Comparison of ENCODE assay signal across 8 mouse cellular contexts in genomic region chr5:8996686-8997512, GRCm38 (mm10). TPM values are rescaled to one million over a fixed set of nuclear protein-coding genes. Genes with fewer than 3 reads are reported as not detected.
DNase-seq lines count a peak whose midpoint lies in the region; ATAC-seq lines count a peak whose summit lies in the region.

Crot (minus strand) TSS chr5:8997324.

- DNase-seq in ZHBTc4 (ENCODE audit: low read depth, low spot score) = peak; percentile 97
- DNase-seq in gastrocnemius, adult 8-10 months (ENCODE audit: low spot score in 2 of 2) = peak; percentile 86 to 87
- peak; percentile 73 for DNase-seq in hindlimb bud, embryonic 11.5 days (ENCODE audit: extremely low spot score, low read depth, low spot score)
- DNase-seq in left cerebral cortex, adult 8-10 months (ENCODE audit: low spot score in 2 of 2) = peak; percentile 81 to 88
- peak; percentile 95 to 96 for DNase-seq in right cerebral cortex, postnatal 10 days (ENCODE audit: low spot score in 2 of 2)
- peak; percentile 88 for DNase-seq in urinary bladder, postnatal 25 days (ENCODE audit: low spot score)

- no peaks in the 10 kb centered on the region for H3K27me3 ChIP-seq in megakaryocyte, embryonic 14.5 days (replicated peaks)

- no peaks in the 10 kb centered on the region for H3K9me3 ChIP-seq in megakaryocyte, embryonic 14.5 days

- peak within 1 kb of the TSS; percentile 98 for H3K4me3 ChIP-seq in megakaryocyte, embryonic 14.5 days (replicated peaks)

- H3K4me1 ChIP-seq in megakaryocyte, embryonic 14.5 days = peaks cover 18% of the 10 kb centered on the region

- peaks cover 26% of the 10 kb centered on the region for H3K36me3 ChIP-seq in megakaryocyte, embryonic 14.5 days (replicated peaks; ENCODE audit: low read length)

- ATAC-seq in common myeloid progenitor, adult 5-6 weeks (replicated peaks; ENCODE audit: low read depth, poor library complexity, severe bottlenecking) = peak; percentile 93

RNA-seq across cellular contexts. Expression of gene Crot, which starts in this region (rescaled TPM):
- 44.1 and 51.0 TPM in 2 replicates for total RNA-seq in common myeloid progenitor, adult 5-6 weeks (2017)
- 10 to 100 TPM; 24.6 to 34.9 (median 30.6) TPM for total RNA-seq in gastrocnemius, adult 8-10 months (2022)
- 10 to 100 TPM; 22.8 to 25.3 (median 23.7) TPM for total RNA-seq in left cerebral cortex, adult 8-10 months (2022)
- polyA plus RNA-seq in megakaryocyte, embryonic 14.5 days (2012; ENCODE audit: insufficient read depth, low replicate concordance) = 0.83 TPM in 1 of 2 replicates, not detected in the other

Comparison
In these comparisons a context has a peak if more than half of its experiments do, and no peak if none do; other contexts are left out.
1. Peak in every context shown above with its lines: DNase-seq, ATAC-seq and H3K4me3 ChIP-seq.